ENCODE assay signal across 9 mouse cellular contexts in genomic region chr1:34074245-34075187, GRCm38 (mm10).
A peak's percentile ranks its signal among the peaks of the same experiment; 100 is the strongest.
DNase-seq lines count a peak whose midpoint lies in the region; ATAC-seq and TF ChIP-seq lines count a peak whose summit lies in the region.
"Had no signal": no experiment of that assay in that cellular context is flagged by ENCODE, and none has a peak within 500 bp of the region (broad histone marks: within the 10 kb centered on the region; RNA-seq: fewer than 3 reads in every experiment).

No protein-coding gene starts in this region.

- H3K4me1 ChIP-seq in midbrain, embryonic 10.5 days: peaks cover 39% of the 10 kb centered on the region
- no peaks in the 10 kb centered on the region for H3K4me1 ChIP-seq in midbrain, postnatal 0 days (ENCODE audit: insufficient read depth, low read length)
- peaks cover 29% of the 10 kb centered on the region for H3K4me1 ChIP-seq in hindbrain, embryonic 12.5 days
- H3K4me1 ChIP-seq: intestine, embryonic 15.5 days had no signal

- 17% methylated on average over 15 of the region's 15 CpGs for WGBS in midbrain, embryonic 10.5 days
- 33% methylated on average over 15 of the region's 15 CpGs for WGBS in midbrain, postnatal 0 days
- WGBS in hindbrain, embryonic 12.5 days: 21% methylated on average over 15 of the region's 15 CpGs

- peak overlapping the region; percentile 55 for H3K27ac ChIP-seq in midbrain, embryonic 10.5 days (replicated peaks)
- no peak overlapping the region for H3K27ac ChIP-seq in midbrain, postnatal 0 days (ENCODE audit: low read depth, low read length)
- H3K27ac ChIP-seq in hindbrain, embryonic 12.5 days: peak overlapping the region; percentile 62
- H3K27ac ChIP-seq: intestine, embryonic 15.5 days had no signal

- TF ChIP-seq CTCF in midbrain, postnatal 0 days (IDR thresholded peaks at IDR 0.05): no peak

- no peak overlapping the region for H3K4me3 ChIP-seq in midbrain, embryonic 10.5 days
- H3K4me3 ChIP-seq in midbrain, postnatal 0 days (ENCODE audit: low read depth, low read length): no peak overlapping the region
- H3K4me3 ChIP-seq in hindbrain, embryonic 12.5 days: no peak overlapping the region
- H3K4me3 ChIP-seq: intestine, embryonic 15.5 days had no signal

- no peaks in the 10 kb centered on the region for H3K9me3 ChIP-seq in midbrain, embryonic 10.5 days (replicated peaks)
- H3K9me3 ChIP-seq in midbrain, postnatal 0 days (ENCODE audit: low read length): no peaks in the 10 kb centered on the region
- H3K9me3 ChIP-seq in hindbrain, embryonic 12.5 days (replicated peaks): no peaks in the 10 kb centered on the region
- H3K9me3 ChIP-seq: intestine, embryonic 15.5 days had no signal

- H3K36me3 ChIP-seq in midbrain, embryonic 10.5 days: no peaks in the 10 kb centered on the region
- no peaks in the 10 kb centered on the region for H3K36me3 ChIP-seq in midbrain, postnatal 0 days (ENCODE audit: insufficient read depth, low read length)
- no peaks in the 10 kb centered on the region for H3K36me3 ChIP-seq in hindbrain, embryonic 12.5 days
- H3K36me3 ChIP-seq: intestine, embryonic 15.5 days had no signal

- peak; percentile 32 for DNase-seq in midbrain, embryonic 10.5 days (ENCODE audit: low spot score)
- no peak for DNase-seq in midbrain, postnatal 0 days (ENCODE audit: low spot score)
- DNase-seq in embryo, embryonic 10 days (ENCODE audit: low spot score): peak; percentile 61
- DNase-seq in retina, postnatal 1 day: peak; percentile 10
- DNase-seq in kidney, adult 9 months: no peak
- DNase-seq: cerebellum, adult 11-12 months had no signal

- no peaks in the 10 kb centered on the region for H3K27me3 ChIP-seq in midbrain, embryonic 10.5 days (ENCODE audit: low read depth, poor library complexity, severe bottlenecking)
- H3K27me3 ChIP-seq in midbrain, postnatal 0 days (ENCODE audit: insufficient read depth, low read length): no peaks in the 10 kb centered on the region
- no peaks in the 10 kb centered on the region for H3K27me3 ChIP-seq in hindbrain, embryonic 12.5 days
- H3K27me3 ChIP-seq: intestine, embryonic 15.5 days had no signal

- no peak for ATAC-seq in midbrain, postnatal 0 days (ENCODE audit: low FRiP score)
- ATAC-seq in hindbrain, embryonic 12.5 days (ENCODE audit: low FRiP score): peak; percentile 52; the same call in 1 of the 2 replicates
- ATAC-seq in inflammation-experienced regulatory T-cells, adult 6 months: no peak

- H3K9ac ChIP-seq in midbrain, postnatal 0 days (replicated peaks; ENCODE audit: low read length, poor library complexity, severe bottlenecking): no peak overlapping the region
- H3K9ac ChIP-seq in hindbrain, embryonic 12.5 days: peak overlapping the region; percentile 18; the same call in 1 of the 2 replicates
- H3K9ac ChIP-seq: intestine, embryonic 15.5 days had no signal

- H3K4me2 ChIP-seq in midbrain, postnatal 0 days (ENCODE audit: low read depth, low read length, poor library complexity, severe bottlenecking): no peak overlapping the region
- 0 out of 2 replicates have a peak overlapping the region, but pooled peaks have one; percentile 15 for H3K4me2 ChIP-seq in hindbrain, embryonic 12.5 days (replicated peaks)
- H3K4me2 ChIP-seq: intestine, embryonic 15.5 days had no signal

Comparison
In these comparisons a context has a peak if more than half of its experiments do, and no peak if none do; other contexts are left out.
1. DNase-seq: peak in midbrain, embryonic 10.5 days (single experiment), embryo, embryonic 10 days (single experiment) and retina, postnatal 1 day (single experiment); none in midbrain, postnatal 0 days (single experiment) and kidney, adult 9 months (single experiment).